Mouse (Mus musculus) heart, adult 2 months (tissue): ENCODE results near the gene Cacna1s. TPM values are rescaled to one million over a fixed set of nuclear protein-coding genes. Genes with fewer than 3 reads are reported as not detected.

Experiments used
- DNase-seq, 2 experiments: peaks; one replicate each; pipeline ENCODE4 v3.0.0; 2021
- H3K27ac ChIP-seq: fragments of 200-600 bp; 2 replicates; pipeline ENCODE4 v1.8.1; 2022
- H3K27me3 ChIP-seq: fragments of 200-500 bp; 2 replicates; pipeline ENCODE4 v1.6.1; 2012; ENCODE audit warnings: mild to moderate bottlenecking, low read length, inconsistent platforms, mixed read lengths; ENCODE audit not compliant: control insufficient read depth, insufficient read depth
- H3K36me3 ChIP-seq: fragments of 200-500 bp; 2 replicates; pipeline ENCODE4 v1.6.1; 2012; ENCODE audit warnings: low read length, inconsistent platforms; ENCODE audit not compliant: control insufficient read depth, insufficient read depth
- H3K4me1 ChIP-seq: fragments of 200-500 bp; 2 replicates; pipeline ENCODE4 v1.6.1; 2011; ENCODE audit warnings: low read length; ENCODE audit not compliant: control insufficient read depth, insufficient read depth
- H3K4me3 ChIP-seq: fragments of 200-600 bp; 2 replicates; pipeline ENCODE4 v1.8.1; 2022
- H3K79me2 ChIP-seq: fragments of 200-500 bp; replicated peaks from 2 replicates; pipeline ENCODE4 v1.6.1; 2012; ENCODE audit warnings: mild to moderate bottlenecking, inconsistent platforms, low read length, moderate library complexity, mixed read lengths; ENCODE audit not compliant: control insufficient read depth, insufficient read depth
- H3K9ac ChIP-seq: fragments of 200-500 bp; 2 replicates; pipeline ENCODE4 v1.6.1; 2012; ENCODE audit warnings: low read depth, mild to moderate bottlenecking, control low read depth, inconsistent platforms, low read length, mixed read lengths
- CTCF ChIP-seq: fragments of 200-600 bp; IDR thresholded peaks from 2 replicates; pipeline ENCODE4 v1.8.1; 2022; ENCODE audit warnings: antibody characterized with exemption, mild to moderate bottlenecking, moderate library complexity
- EP300 ChIP-seq: fragments of 200-500 bp; IDR thresholded peaks from 2 replicates; pipeline ENCODE4 v1.6.1; 2011; ENCODE audit warnings: low read depth, low read length, control low read depth; ENCODE audit not compliant: insufficient read depth
- POLR2A ChIP-seq: fragments of 200-500 bp; IDR thresholded peaks from 2 replicates; pipeline ENCODE4 v1.6.1; 2011; ENCODE audit warnings: mild to moderate bottlenecking, low read depth, low read length, control low read depth; ENCODE audit not compliant: insufficient read depth
- WGBS: fragments of 180-500 bp; shearing (Covaris S2); methylation state at CpG from one replicate; pipeline ENCODE4 v1.1.7; 2018; 5-methylcytosine and 5-hydroxymethylcytosine counted together
- intact Hi-C: fragments of 180-260 bp; cut with DNase I; formaldehyde crosslinking; loops from one replicate; pipeline ENCODE4 v1.15.1; 2025
- polyA plus RNA-seq: library from polyadenylated mRNA; depleted of rRNA; stranded (reverse); fragments of >200 nt; gene quantifications from 2 replicates; pipeline ENCODE4 v1.2.3, GENCODE M21; 2012
- total RNA-seq, 2 experiments: library from RNA; stranded (reverse); gene quantifications; 2 replicates each; pipeline ENCODE4 v1.2.3; 2021

Gene Cacna1s
- total and polyA plus RNA-seq, 3 experiments, result 8.0 to 11.4 (median 9.1) TPM

- no peaks in the 10 kb centered on the region for H3K36me3 ChIP-seq
- no peak overlapping the region for H3K9ac ChIP-seq
- no peak overlapping the region for H3K27ac ChIP-seq
- intact Hi-C loops, result no loop called here
- 36% methylated on average over 3 of the region's 3 CpGs for WGBS
- H3K79me2 ChIP-seq, result no peaks in the 10 kb centered on the region
- DNase-seq, result no peak
- TF ChIP-seq CTCF (no peak), EP300 (no peak)
- H3K27me3 ChIP-seq, result no peaks in the 10 kb centered on the region
- no peak overlapping the region for H3K4me3 ChIP-seq
- no peaks in the 10 kb centered on the region for H3K4me1 ChIP-seq
Measured at GRCm38 (mm10) chr1:136058594-136058993, 6.0 kb downstream of the Cacna1s start.

DNA sequence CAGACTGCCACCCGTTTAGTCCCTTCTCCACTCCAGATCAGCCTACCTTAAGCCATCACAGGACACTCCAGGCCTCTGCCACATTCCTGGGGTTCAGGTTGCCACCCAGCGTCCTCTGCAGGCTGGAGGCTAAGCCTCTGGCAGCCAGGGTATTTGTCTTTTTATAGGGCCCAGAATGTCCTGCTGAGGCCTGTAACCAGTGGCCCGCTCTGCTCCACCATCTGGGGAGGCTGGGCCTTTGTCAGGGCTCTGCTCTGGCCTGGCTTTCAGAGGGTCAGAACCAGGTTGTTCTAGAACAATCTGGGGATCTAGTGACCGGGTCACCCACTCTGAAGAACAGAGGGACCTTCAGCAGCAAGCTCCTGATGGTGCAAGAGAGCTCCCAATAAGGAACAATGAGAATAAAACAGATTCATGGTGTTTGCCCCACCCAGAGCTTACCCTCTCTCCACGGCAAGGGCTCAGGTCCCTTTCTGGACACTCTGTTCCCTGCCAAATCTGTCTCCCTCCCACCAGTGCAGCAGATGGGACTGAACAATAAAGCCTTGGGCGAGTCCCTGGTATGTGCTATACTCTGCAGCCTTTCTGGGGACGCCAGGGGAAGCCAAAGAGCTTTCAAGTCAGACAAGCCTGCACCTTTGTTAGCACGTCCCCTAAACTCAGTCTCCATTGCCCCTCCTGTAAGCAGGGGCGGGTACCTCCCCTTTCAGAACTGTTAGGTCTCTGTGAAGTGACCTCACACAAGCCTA is 8.7 kb downstream of the Cacna1s start:
- 70% methylated on average over 9 of the region's 9 CpGs for WGBS
- Histone ChIP-seq H3K36me3 (no peaks in the 10 kb centered on the region), H3K27ac (no peak overlapping the region), H3K27me3 (no peaks in the 10 kb centered on the region), H3K4me3 (no peak overlapping the region), H3K79me2 (no peaks in the 10 kb centered on the region), H3K4me1 (no peaks in the 10 kb centered on the region), H3K9ac (no peak overlapping the region)
- TF ChIP-seq CTCF (peak; percentile 74), EP300 (no peak)
- DNase-seq, result peak; percentile 40 to 68
- intact Hi-C loops, result loop anchor here (5.0 kb wide), 1 partner anchor 106 kb away; no protein-coding TSS in a partner anchor

DNA sequence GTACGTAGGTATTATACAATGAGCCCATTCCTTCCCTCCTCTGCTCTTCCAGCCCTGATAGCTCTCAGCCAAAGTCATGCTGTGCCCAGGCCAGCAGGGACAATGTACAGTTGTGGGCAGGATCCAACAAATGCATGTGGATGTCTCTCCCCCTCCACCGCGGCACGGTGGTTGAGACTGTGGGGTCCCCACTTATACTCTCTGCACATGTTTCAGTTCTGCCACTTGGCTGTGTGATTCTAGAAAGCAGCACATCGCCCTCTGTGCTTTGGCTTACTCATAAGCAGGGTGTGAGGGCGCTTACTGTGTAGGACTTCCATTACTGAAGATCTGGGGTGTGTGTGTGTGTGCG is 9.2 kb downstream of the Cacna1s start:
- TF ChIP-seq EP300 (no peak), CTCF (no peak), POLR2A (no peak)
- no peaks in the 10 kb centered on the region for H3K4me1 ChIP-seq
- no peaks in the 10 kb centered on the region for H3K79me2 ChIP-seq
- no peaks in the 10 kb centered on the region for H3K36me3 ChIP-seq
- no peak overlapping the region for H3K9ac ChIP-seq
- H3K4me3 ChIP-seq, result no peak overlapping the region
- no peaks in the 10 kb centered on the region; the same call in 1 of the 2 replicates for H3K27me3 ChIP-seq
- WGBS, result 86% methylated on average over 7 of the region's 7 CpGs
- intact Hi-C loops, result loop anchor here (5.0 kb wide), 1 partner anchor 106 kb away; no protein-coding TSS in a partner anchor
- no peak for DNase-seq
- H3K27ac ChIP-seq, result no peak overlapping the region

DNA sequence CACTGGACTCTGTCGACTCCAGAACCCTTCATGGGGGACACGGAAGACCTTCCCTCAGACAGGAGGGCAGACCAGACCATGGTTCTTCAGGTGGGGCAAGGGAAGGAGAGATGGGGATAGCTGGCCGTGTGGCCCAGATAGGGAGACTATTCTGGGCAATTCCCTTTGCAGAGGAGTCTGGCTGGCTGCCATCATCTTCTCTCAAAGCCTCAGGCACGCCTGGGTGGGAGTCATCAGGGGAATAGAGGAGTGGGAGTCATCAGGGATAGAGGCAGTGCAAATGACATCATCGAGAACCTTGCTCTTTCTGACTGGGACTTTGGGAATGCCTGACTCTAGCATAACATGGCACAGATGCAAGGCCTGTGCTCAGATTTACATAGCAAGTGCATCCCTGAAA is 11.4 kb downstream of the Cacna1s start:
- Histone ChIP-seq H3K4me3 (no peak overlapping the region), H3K36me3 (no peaks in the 10 kb centered on the region), H3K27me3 (no peaks in the 10 kb centered on the region; the same call in 1 of the 2 replicates), H3K4me1 (no peaks in the 10 kb centered on the region), H3K79me2 (no peaks in the 10 kb centered on the region), H3K27ac (no peak overlapping the region), H3K9ac (no peak overlapping the region)
- intact Hi-C loops, result loop anchor here (5.0 kb wide), 1 partner anchor 103 kb away; no protein-coding TSS in a partner anchor
- no peak for TF ChIP-seq EP300
- no peak for TF ChIP-seq POLR2A
- TF ChIP-seq CTCF, result no peak
- 43% methylated on average over 5 of the region's 5 CpGs for WGBS
- DNase-seq, result no peak

DNA sequence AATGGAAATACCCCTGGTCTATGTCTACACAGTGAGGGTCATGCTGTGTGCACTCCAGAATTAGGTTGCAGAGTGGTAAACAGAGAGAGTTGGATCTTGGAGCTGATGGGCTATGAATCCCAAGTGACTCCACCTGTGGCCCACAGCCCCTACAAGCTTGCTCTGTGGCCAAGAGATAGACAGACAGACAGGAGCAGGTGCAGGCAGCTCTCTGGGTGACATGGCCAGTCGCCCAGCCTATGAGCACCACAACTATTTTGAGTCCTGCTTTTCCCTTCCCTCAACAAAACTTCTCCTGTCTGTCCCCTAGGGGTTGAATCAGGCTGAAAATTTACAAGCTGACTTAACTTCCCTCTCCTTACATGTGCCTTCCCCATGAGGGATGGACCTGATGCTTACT is 14.1 kb downstream of the Cacna1s start:
- DNase-seq, result no peak
- Histone ChIP-seq H3K79me2 (no peaks in the 10 kb centered on the region), H3K9ac (no peak overlapping the region), H3K27ac (no peak overlapping the region), H3K4me1 (no peaks in the 10 kb centered on the region), H3K27me3 (no peaks in the 10 kb centered on the region; the same call in 1 of the 2 replicates), H3K36me3 (no peaks in the 10 kb centered on the region), H3K4me3 (no peak overlapping the region)
- no peak for TF ChIP-seq POLR2A
- TF ChIP-seq EP300, result no peak
- TF ChIP-seq CTCF, result no peak
- 61% methylated on average over 1 of the region's 1 CpGs for WGBS
- intact Hi-C loops, result no loop called here

DNA sequence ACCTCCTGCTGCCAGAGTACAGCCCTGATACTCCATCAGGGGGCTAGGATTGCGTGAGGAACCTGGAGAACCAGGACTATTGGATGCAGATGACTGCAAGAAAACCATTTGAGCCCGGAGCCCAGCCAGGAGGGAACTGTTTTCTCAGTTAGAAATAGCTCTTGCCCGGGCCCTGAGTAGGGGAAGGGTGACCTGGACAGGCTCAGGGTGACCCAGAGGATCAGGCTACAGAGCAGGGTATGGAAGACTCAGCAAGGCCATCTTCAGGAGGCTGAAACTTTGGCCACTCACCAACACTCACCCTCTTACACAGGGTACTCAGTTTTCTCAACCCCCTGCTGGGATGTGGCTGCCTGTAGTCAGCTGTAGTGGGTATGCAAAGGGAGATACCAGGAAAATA is 15.0 kb downstream of the Cacna1s start:
- no peak overlapping the region for H3K9ac ChIP-seq
- no peaks in the 10 kb centered on the region for H3K79me2 ChIP-seq
- no peak overlapping the region for H3K27ac ChIP-seq
- no peaks in the 10 kb centered on the region; the same call in 1 of the 2 replicates for H3K27me3 ChIP-seq
- no peak for DNase-seq
- H3K4me3 ChIP-seq, result no peak overlapping the region
- TF ChIP-seq POLR2A (no peak), EP300 (no peak), CTCF (no peak)
- intact Hi-C loops, result no loop called here
- no peaks in the 10 kb centered on the region for H3K36me3 ChIP-seq
- H3K4me1 ChIP-seq, result no peaks in the 10 kb centered on the region
- 63% methylated on average over 3 of the region's 3 CpGs for WGBS
